Mouse (Mus musculus) liver, adult 2 months (tissue): ENCODE results near the gene Dixdc1. TPM values are rescaled to one million over a fixed set of nuclear protein-coding genes. Genes with fewer than 3 reads are reported as not detected.
A peak's percentile ranks its signal among the peaks of the same experiment; 100 is the strongest.
"Not testable (repeated sequence)": the region's sequence is repeated elsewhere in the genome, so short reads cannot be mapped to it uniquely, and the experiment has no call there.

Experiments
- DNase-seq: peaks from one replicate; pipeline ENCODE4 v3.0.0-alpha.2; 2011; ENCODE audit warnings: low read depth, low spot score; ENCODE audit errors: extremely low read depth
- H3K27ac ChIP-seq: fragments of 200-500 bp; replicated peaks from 2 replicates; pipeline ENCODE4 v1.5.1; 2012; ENCODE audit warnings: low read depth, mild to moderate bottlenecking, control low read depth, inconsistent platforms, low read length; ENCODE audit not compliant: insufficient read depth
- H3K27me3 ChIP-seq: fragments of 200-500 bp; 2 replicates; pipeline ENCODE4 v1.6.1; 2012; ENCODE audit warnings: mild to moderate bottlenecking, moderate library complexity, low read length, inconsistent platforms; ENCODE audit not compliant: control insufficient read depth, insufficient read depth
- H3K36me3 ChIP-seq: fragments of 200-500 bp; 2 replicates; pipeline ENCODE4 v1.6.1; 2012; ENCODE audit warnings: low read length, inconsistent platforms; ENCODE audit not compliant: control insufficient read depth, insufficient read depth
- H3K4me1 ChIP-seq: fragments of 200-500 bp; 2 replicates; pipeline ENCODE4 v1.6.1; 2011; ENCODE audit warnings: low read length; ENCODE audit not compliant: control insufficient read depth, insufficient read depth
- H3K4me3 ChIP-seq: fragments of 200-500 bp; 2 replicates; pipeline ENCODE4 v1.5.1; 2011; ENCODE audit warnings: low read depth, mild to moderate bottlenecking, control low read depth, low read length, moderate library complexity; ENCODE audit not compliant: insufficient read depth
- H3K79me2 ChIP-seq: fragments of 200-500 bp; 2 replicates; pipeline ENCODE4 v1.6.1; 2012; ENCODE audit warnings: inconsistent platforms, mild to moderate bottlenecking, low read length, moderate library complexity; ENCODE audit not compliant: control insufficient read depth, insufficient read depth
- H3K9ac ChIP-seq: fragments of 200-500 bp; 2 replicates; pipeline ENCODE4 v1.6.1; 2012; ENCODE audit warnings: low read depth, mild to moderate bottlenecking, control low read depth, inconsistent platforms, low read length
- CTCF ChIP-seq: fragments of 200-500 bp; IDR thresholded peaks from 2 replicates; pipeline ENCODE4 v1.5.1; 2011; ENCODE audit warnings: low read depth, low read length, control low read depth
- POLR2A ChIP-seq: fragments of 200-500 bp; IDR thresholded peaks from 2 replicates; pipeline ENCODE4 v1.6.1; 2011; ENCODE audit warnings: low read length, control low read depth; ENCODE audit not compliant: insufficient read depth; ENCODE audit errors: extremely low read depth
- WGBS: fragments of 180-500 bp; shearing (Covaris S2); methylation state at CpG from one replicate; pipeline ENCODE4 v1.1.7; 2018; 5-methylcytosine and 5-hydroxymethylcytosine counted together
- polyA plus RNA-seq: library from polyadenylated mRNA; depleted of rRNA; stranded (reverse); fragments of >200 nt; gene quantifications from 2 replicates; pipeline ENCODE4 v1.2.3, GENCODE M21; 2012
- total RNA-seq: library from RNA; depleted of rRNA; stranded (reverse); fragments of >200 nt; gene quantifications from 2 replicates; pipeline ENCODE4 v1.2.3, GENCODE M21; 2014

The Dixdc1 gene
- total and polyA plus RNA-seq, 2 experiments, result 3.7 to 22.8 TPM

- Histone ChIP-seq H3K4me3 (no peak overlapping the region), H3K27me3 (no peaks in the 10 kb centered on the region), H3K4me1 (no peaks in the 10 kb centered on the region), H3K36me3 (peaks cover 70% of the 10 kb centered on the region), H3K79me2 (no peaks in the 10 kb centered on the region), H3K27ac (no peak overlapping the region), H3K9ac (no peak overlapping the region)
- TF ChIP-seq CTCF (no peak), POLR2A (no peak)
- no peak for DNase-seq
- 88% methylated on average over 10 of the region's 10 CpGs for WGBS
Measured at GRCm38 (mm10) chr9:50646826-50647370, 92.4 kb downstream of the Dixdc1 start.

- Histone ChIP-seq H3K36me3 (peaks cover 31% of the 10 kb centered on the region), H3K4me1 (no peaks in the 10 kb centered on the region), H3K9ac (no peak overlapping the region), H3K4me3 (no peak overlapping the region), H3K27me3 (no peaks in the 10 kb centered on the region), H3K79me2 (no peaks in the 10 kb centered on the region), H3K27ac (no peak overlapping the region)
- TF ChIP-seq POLR2A (no peak), CTCF (no peak)
- WGBS, result 94% methylated on average over 11 of the region's 11 CpGs
- no peak for DNase-seq
Measured at GRCm38 (mm10) chr9:50634270-50634669, 105.0 kb downstream of the Dixdc1 start.

GRCm38 (mm10) chr9:50633059-50633458 is 106.3 kb downstream of the Dixdc1 start:
- WGBS, result 58% methylated on average over 2 of the region's 2 CpGs
- H3K36me3 ChIP-seq, result peaks cover 24% of the 10 kb centered on the region
- no peaks in the 10 kb centered on the region for H3K79me2 ChIP-seq
- no peak overlapping the region for H3K9ac ChIP-seq
- no peaks in the 10 kb centered on the region for H3K4me1 ChIP-seq
- no peak overlapping the region for H3K4me3 ChIP-seq
- H3K27ac ChIP-seq, result no peak overlapping the region
- H3K27me3 ChIP-seq, result no peaks in the 10 kb centered on the region
- no peak for DNase-seq
- peak; percentile 45 for TF ChIP-seq CTCF
- TF ChIP-seq POLR2A, result no peak

- 87% methylated on average over 6 of the region's 6 CpGs for WGBS
- Histone ChIP-seq H3K9ac (no peak overlapping the region), H3K4me1 (no peaks in the 10 kb centered on the region), H3K79me2 (no peaks in the 10 kb centered on the region), H3K27ac (no peak overlapping the region), H3K4me3 (no peak overlapping the region), H3K36me3 (peaks cover 20% of the 10 kb centered on the region), H3K27me3 (no peaks in the 10 kb centered on the region)
- peak; percentile 26 for DNase-seq
- no peak for TF ChIP-seq POLR2A
- TF ChIP-seq CTCF, result no peak
Measured at GRCm38 (mm10) chr9:50632016-50632688, 107.2 kb downstream of the Dixdc1 start.

- not testable (repeated sequence) for H3K4me1 ChIP-seq, H3K4me3 ChIP-seq, H3K27ac ChIP-seq, H3K27me3 ChIP-seq, H3K9ac ChIP-seq, H3K79me2 ChIP-seq, DNase-seq
- 93% methylated on average over 6 of the region's 8 CpGs for WGBS
- H3K36me3 ChIP-seq, result peaks cover 11% of the 10 kb centered on the region
Measured at GRCm38 (mm10) chr9:50630903-50631302, 108.4 kb downstream of the Dixdc1 start.

GRCm38 (mm10) chr9:50617794-50618330 is 121.5 kb downstream of the Dixdc1 start:
- TF ChIP-seq CTCF, result no peak
- no peak for TF ChIP-seq POLR2A
- peaks cover 3% of the 10 kb centered on the region; the same call in 1 of the 2 replicates for H3K79me2 ChIP-seq
- no peak overlapping the region for H3K27ac ChIP-seq
- H3K4me3 ChIP-seq, result no peak overlapping the region
- no peak overlapping the region for H3K9ac ChIP-seq
- H3K27me3 ChIP-seq, result no peaks in the 10 kb centered on the region
- no peak for DNase-seq
- H3K36me3 ChIP-seq, result peaks cover 14% of the 10 kb centered on the region; the same call in 1 of the 2 replicates
- 59% methylated on average over 9 of the region's 9 CpGs for WGBS
- H3K4me1 ChIP-seq, result 0 out of 2 replicates have a peak, but pooled peaks cover 6% of the 10 kb centered on the region
